Mouse (Mus musculus): Measurements from ENCODE around the gene Rbpjl. TPM values are rescaled to one million over a fixed set of nuclear protein-coding genes. Genes with fewer than 3 reads are reported as not detected.
A peak's percentile ranks its signal among the peaks of the same experiment; 100 is the strongest.

The Rbpjl gene
- polyA plus RNA-seq, 1 experiment from 2014 or later, result not detected

DNA sequence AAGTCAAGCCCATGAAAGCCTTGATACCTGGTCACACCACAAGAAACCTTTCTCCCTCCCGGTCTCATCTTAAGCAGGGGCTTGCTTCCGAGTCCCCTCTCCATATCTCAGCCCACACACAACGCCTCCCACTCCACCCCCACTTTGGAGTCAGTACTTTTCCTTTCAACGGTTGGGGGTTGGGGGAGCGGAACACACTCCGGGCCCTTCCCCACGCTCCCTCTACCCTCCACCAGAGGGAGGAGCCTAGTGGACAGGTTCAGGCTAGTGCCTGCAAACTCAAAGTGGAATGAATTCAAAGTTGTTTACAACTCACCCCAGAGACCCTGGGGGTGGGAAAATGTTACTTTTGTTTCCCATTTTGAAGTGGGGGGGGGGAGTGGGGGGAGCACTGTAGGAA is 27.8 kb downstream of the Rbpjl start:
- Histone ChIP-seq H3K79me2 (ENCODE audit: inconsistent target) (peaks cover 65% of the 10 kb centered on the region), H3K27ac (no peak overlapping the region), H3K4me3 (ENCODE audit: inconsistent target) (no peak overlapping the region), H3K36me3 (ENCODE audit: inconsistent target) (peaks cover 72% of the 10 kb centered on the region)
- 42% methylated on average over 7 of the region's 7 CpGs for WGBS (ENCODE audit: missing documents)

- Histone ChIP-seq H3K36me3 (ENCODE audit: inconsistent target) (peaks cover 60% of the 10 kb centered on the region), H3K79me2 (ENCODE audit: inconsistent target) (peaks cover 76% of the 10 kb centered on the region), H3K27ac (no peak overlapping the region), H3K4me3 (ENCODE audit: inconsistent target) (no peak overlapping the region)
- over 99% methylated on average over 9 of the region's 9 CpGs for WGBS (ENCODE audit: missing documents)
These were observed 28.9 kb downstream of the Rbpjl start for GRCm38 (mm10) chr2:164431676-164432465.

- WGBS (ENCODE audit: missing documents), result 74% methylated on average over 21 of the region's 22 CpGs
- Histone ChIP-seq H3K4me3 (ENCODE audit: inconsistent target) (no peak overlapping the region), H3K36me3 (ENCODE audit: inconsistent target) (peaks cover 52% of the 10 kb centered on the region), H3K79me2 (ENCODE audit: inconsistent target) (peaks cover 84% of the 10 kb centered on the region), H3K27ac (no peak overlapping the region)
These were observed 29.7 kb downstream of the Rbpjl start for GRCm38 (mm10) chr2:164432541-164433191.

- Histone ChIP-seq H3K27ac (no peak overlapping the region), H3K4me3 (ENCODE audit: inconsistent target) (no peak overlapping the region), H3K36me3 (ENCODE audit: inconsistent target) (peaks cover 45% of the 10 kb centered on the region), H3K79me2 (ENCODE audit: inconsistent target) (peaks cover 91% of the 10 kb centered on the region)
- WGBS (ENCODE audit: missing documents), result 93% methylated on average over 9 of the region's 9 CpGs
These were observed 30.4 kb downstream of the Rbpjl start for GRCm38 (mm10) chr2:164433278-164433895.

- Histone ChIP-seq H3K4me3 (ENCODE audit: inconsistent target) (no peak overlapping the region), H3K27ac (no peak overlapping the region), H3K36me3 (ENCODE audit: inconsistent target) (peaks cover 32% of the 10 kb centered on the region), H3K79me2 (ENCODE audit: inconsistent target) (peaks cover 100% of the 10 kb centered on the region)
- 92% methylated on average over 3 of the region's 3 CpGs for WGBS (ENCODE audit: missing documents)
These were observed 31.7 kb downstream of the Rbpjl start for GRCm38 (mm10) chr2:164434681-164435080.

DNA sequence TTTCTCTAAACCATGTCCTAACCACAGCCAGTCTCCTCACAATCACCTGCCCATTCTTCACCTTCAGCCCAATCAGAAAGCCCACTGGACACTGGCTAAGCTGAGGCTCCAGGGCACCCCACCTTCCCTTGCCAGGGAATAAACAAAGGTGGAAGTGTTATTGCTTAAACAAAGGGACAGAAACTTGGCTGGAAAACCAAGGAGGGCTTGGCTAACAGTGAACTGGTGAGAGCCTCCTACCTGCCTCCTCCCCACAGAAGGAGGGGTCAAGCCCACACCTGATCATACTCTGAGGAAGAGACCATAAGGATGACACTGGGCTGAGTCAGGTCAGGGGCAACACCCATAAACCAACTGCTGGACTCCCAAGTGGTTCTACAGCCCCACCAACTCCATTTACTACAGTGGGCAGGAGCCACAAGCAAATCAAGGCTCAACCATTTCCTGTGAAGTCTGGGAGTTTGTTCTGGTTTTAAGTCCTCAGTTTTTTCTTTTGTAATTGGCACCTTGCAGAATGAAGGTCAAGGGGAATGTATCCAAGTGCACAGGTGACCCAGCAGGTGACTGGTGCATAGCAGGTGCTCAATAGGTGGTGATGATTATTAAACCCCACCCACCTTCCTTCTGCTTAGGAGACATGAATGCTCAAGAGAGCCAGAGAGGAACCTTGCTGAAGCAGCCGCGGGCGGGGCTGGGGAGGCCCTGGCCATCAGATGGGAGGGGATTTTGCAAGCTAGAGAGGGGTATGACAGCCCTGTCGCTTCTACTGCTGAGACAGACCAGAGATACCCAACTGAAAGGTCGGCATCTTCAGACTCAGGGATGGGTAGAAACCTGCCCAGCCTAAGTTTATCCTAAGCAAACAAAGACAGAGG is 32.5 kb downstream of the Rbpjl start:
- Histone ChIP-seq H3K36me3 (ENCODE audit: inconsistent target) (peaks cover 24% of the 10 kb centered on the region), H3K27ac (no peak overlapping the region), H3K79me2 (ENCODE audit: inconsistent target) (peaks cover 100% of the 10 kb centered on the region), H3K4me3 (ENCODE audit: inconsistent target) (no peak overlapping the region)
- 29% methylated on average over 5 of the region's 5 CpGs for WGBS (ENCODE audit: missing documents)

GRCm38 (mm10) chr2:164436215-164436913 is 33.4 kb downstream of the Rbpjl start:
- no peak overlapping the region for H3K27ac ChIP-seq
- no peak overlapping the region for H3K4me3 ChIP-seq (ENCODE audit: inconsistent target)
- peaks cover 100% of the 10 kb centered on the region for H3K79me2 ChIP-seq (ENCODE audit: inconsistent target)
- 69% methylated on average over 8 of the region's 8 CpGs for WGBS (ENCODE audit: missing documents)
- H3K36me3 ChIP-seq (ENCODE audit: inconsistent target), result peaks cover 15% of the 10 kb centered on the region; the same call in 1 of the 2 replicates

DNA sequence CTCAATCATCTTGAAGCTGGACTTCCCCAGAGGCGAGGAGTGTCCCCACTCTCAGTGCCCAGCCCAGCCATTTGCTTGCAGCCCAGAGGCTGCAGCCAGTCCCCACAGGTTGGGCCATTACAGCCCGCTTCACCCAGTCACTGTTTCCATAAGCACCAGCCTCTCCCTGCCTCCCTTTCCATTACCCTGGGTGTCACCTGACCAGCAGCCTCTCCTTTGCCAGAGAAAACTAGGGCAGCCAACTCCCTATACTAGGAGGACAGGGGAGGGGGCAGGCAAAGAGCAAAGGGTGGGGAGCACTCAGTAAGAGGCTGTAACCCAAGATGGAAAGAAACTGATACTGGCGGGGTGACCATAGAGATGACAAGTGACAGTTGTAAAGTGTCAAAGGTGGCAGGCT is 34.0 kb downstream of the Rbpjl start:
- H3K36me3 ChIP-seq (ENCODE audit: inconsistent target), result peaks cover 14% of the 10 kb centered on the region; the same call in 1 of the 2 replicates
- H3K27ac ChIP-seq, result no peak overlapping the region
- no peak overlapping the region for H3K4me3 ChIP-seq (ENCODE audit: inconsistent target)
- H3K79me2 ChIP-seq (ENCODE audit: inconsistent target), result peaks cover 100% of the 10 kb centered on the region
- 85% methylated on average over 3 of the region's 3 CpGs for WGBS (ENCODE audit: missing documents)

DNA sequence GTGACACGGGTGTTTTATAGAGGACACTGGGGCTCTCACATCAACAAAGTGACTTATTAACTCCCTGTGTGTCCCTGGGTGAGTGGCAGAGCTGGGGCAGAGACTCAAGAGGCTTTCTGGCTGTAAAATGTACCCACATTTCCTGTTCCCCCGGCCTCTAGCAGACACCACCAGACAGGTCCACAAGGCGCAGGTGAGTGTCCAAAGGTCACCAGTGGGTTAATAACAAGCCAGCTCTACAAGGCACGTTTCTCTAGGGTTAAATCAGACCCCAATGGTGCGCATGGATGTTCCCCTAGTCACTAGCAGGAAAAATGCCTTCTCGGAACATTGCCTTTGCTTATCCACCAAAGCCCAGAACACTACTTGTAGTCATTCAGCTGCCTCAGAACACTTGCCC is 34.8 kb downstream of the Rbpjl start:
- Histone ChIP-seq H3K79me2 (ENCODE audit: inconsistent target) (peaks cover 100% of the 10 kb centered on the region), H3K36me3 (ENCODE audit: inconsistent target) (peaks cover 14% of the 10 kb centered on the region; the same call in 1 of the 2 replicates), H3K4me3 (ENCODE audit: inconsistent target) (no peak overlapping the region), H3K27ac (no peak overlapping the region)
- 71% methylated on average over 6 of the region's 6 CpGs for WGBS (ENCODE audit: missing documents)

- no peak overlapping the region for H3K4me3 ChIP-seq (ENCODE audit: inconsistent target)
- H3K36me3 ChIP-seq (ENCODE audit: inconsistent target), result peaks cover 14% of the 10 kb centered on the region; the same call in 1 of the 2 replicates
- WGBS (ENCODE audit: missing documents), result 86% methylated on average over 4 of the region's 8 CpGs
- peaks cover 96% of the 10 kb centered on the region for H3K79me2 ChIP-seq (ENCODE audit: inconsistent target)
- 0 out of 2 replicates have a peak overlapping the region, but pooled peaks have one; percentile 90 for H3K27ac ChIP-seq
These were observed 35.3 kb downstream of the Rbpjl start for GRCm38 (mm10) chr2:164438257-164438656.

DNA sequence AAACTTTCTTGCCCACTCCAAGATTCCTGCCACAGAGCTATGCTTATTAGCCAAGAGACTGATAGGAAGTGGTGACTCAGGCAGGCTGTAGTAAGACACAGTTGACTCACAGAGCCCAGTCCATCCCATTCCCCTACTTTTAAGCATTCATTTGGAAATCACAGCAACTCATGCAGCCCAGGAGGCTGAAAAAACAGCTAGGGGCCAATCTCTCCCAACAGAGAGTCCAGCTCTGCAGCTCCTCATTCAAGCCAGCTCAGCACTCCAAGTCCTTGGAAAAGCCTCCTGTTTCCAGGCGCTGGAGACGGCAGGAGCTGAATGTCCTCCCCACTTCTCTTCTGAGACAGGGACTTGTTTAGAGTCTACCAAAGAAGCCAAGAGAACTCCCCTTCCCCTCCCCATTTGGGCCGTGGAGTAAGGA is 36.1 kb downstream of the Rbpjl start:
- Histone ChIP-seq H3K27ac (peak overlapping the region; percentile 90), H3K4me3 (ENCODE audit: inconsistent target) (no peak overlapping the region), H3K79me2 (ENCODE audit: inconsistent target) (peaks cover 89% of the 10 kb centered on the region), H3K36me3 (ENCODE audit: inconsistent target) (peaks cover 6% of the 10 kb centered on the region; the same call in 1 of the 2 replicates)
- 90% methylated on average over 3 of the region's 3 CpGs for WGBS (ENCODE audit: missing documents)

DNA sequence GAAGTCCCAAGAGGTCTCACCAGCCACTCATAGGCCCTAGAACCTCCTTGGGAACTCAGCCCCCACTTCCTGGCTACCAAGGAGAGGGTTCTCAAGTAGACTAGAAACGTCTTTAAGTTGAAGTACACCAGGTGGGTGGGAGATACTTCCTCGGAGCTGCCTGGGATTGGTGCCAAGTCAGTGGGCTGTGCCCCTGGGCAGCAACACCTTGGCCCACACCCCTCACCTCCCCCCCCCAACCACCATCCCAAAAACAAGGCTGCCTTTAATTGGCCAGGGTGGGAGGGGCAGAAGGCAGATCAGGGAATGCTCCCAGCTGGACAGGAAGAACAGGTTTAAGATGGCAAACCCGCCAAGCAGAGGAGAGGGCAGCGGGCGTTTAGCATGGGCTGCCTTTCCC is 37.4 kb downstream of the Rbpjl start:
- no peaks in the 10 kb centered on the region for H3K36me3 ChIP-seq (ENCODE audit: inconsistent target)
- 62% methylated on average over 5 of the region's 5 CpGs for WGBS (ENCODE audit: missing documents)
- H3K79me2 ChIP-seq (ENCODE audit: inconsistent target), result peaks cover 76% of the 10 kb centered on the region
- peak overlapping the region; percentile 93 for H3K4me3 ChIP-seq (ENCODE audit: inconsistent target)
- H3K27ac ChIP-seq, result peak overlapping the region; percentile 90

DNA sequence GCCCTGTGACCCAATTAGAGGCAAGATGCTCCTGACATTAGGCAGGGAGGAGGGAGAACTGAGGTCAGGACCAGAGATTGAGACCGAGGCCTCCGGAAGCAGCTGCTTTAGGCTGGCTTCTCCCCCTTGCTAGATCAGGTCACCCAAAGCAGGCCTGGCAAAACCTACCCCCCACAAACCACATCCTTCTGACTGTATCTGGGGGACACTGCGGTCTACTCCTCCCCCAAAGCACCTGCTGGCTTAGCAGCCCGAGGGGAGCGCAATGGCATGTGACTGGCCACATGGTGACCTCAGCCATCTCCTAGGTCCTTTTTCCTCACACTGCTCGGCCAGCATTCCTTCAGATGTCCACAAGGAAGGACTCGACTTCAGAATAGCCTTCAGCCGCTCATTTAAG is 38.2 kb downstream of the Rbpjl start:
- Histone ChIP-seq H3K36me3 (ENCODE audit: inconsistent target) (no peaks in the 10 kb centered on the region), H3K79me2 (ENCODE audit: inconsistent target) (peaks cover 67% of the 10 kb centered on the region), H3K4me3 (ENCODE audit: inconsistent target) (peak overlapping the region; percentile 93), H3K27ac (peak overlapping the region; percentile 90)
- 0% methylated on average over 7 of the region's 8 CpGs for WGBS (ENCODE audit: missing documents)

Data from macrophage (primary cell).